Mouse (Mus musculus): ENCODE measurements around the gene Rnf151.

DNA sequence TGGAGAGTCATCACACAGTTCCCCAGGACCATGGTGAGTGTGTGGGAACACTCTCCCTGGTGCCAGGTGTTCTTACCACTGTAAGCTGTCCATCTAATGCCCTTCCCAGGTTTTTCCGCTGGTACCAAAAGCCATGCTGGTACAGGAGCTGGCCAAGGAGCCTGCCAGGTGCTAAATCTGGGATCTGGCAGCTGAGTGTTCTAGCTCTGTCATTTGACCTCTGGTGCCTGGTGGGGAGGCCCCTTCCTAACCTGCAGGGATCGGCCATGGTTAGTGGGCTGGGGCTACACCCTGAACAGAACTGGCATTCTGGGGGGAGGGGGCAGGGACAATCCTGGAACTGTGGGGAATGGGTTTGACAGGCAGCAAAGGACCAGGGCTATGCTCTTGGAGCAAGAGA lies 9.8 kb upstream of the Rnf151 start, which contains the start of gene Rpl3l:
- TF ChIP-seq CTCF (IDR thresholded peaks at IDR 0.05; ENCODE audit: insufficient read depth, low read depth, low read length) (no peak), POLR2A (IDR thresholded peaks at IDR 0.05; ENCODE audit: insufficient read depth, low read depth, low read length) (no peak)
